Mouse (Mus musculus): ENCODE measurements around the gene Gm10644.
"Not testable (repeated sequence)": the region's sequence is repeated elsewhere in the genome, so short reads cannot be mapped to it uniquely, and the experiment has no call there.

Gene Gm10644

DNA sequence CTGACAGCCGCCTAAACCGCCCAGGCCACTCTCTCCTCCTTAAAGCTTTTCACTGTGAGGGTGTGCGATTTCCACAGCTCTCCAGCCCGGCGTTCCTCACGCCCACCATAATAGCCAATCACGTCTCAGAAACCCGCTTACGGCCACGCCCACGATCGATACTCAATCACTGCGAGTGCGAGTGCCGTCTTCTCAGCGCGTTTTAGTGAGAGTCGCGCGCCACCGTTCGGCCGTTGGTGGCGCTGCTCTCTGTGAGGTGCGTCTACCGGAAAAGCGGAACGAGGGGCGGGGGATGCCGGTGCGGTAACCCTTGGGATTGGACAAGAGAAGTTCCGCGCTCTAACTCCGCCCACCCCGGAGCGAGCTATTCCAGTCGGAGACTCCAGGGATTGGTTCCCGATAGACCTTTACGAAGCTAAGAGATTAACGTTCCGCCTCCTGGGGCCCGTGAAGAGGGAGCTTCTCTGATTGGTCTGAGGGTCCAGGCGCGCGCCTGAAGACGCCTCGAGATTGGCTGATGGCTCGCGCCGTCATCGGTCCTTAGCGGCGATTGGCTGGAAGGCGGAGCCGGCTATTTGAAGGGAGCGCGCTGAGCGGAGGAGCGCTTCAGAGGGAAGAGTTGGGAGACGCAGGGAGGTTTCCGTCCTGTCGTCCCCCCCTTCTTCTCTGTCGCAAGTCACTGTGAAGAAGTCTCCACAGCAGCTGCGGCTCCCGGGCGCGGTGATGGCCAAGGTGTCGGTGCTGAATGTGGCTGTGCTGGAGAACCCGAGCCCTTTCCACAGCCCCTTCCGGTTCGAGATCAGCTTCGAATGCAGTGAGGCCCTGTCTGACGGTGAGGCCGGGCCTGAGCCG is at the start of gene Gm10644, which contains the start of gene Asf1b:
Gene Gm10644, minus strand, starts transcription at position 100 of the 852 bp plus-strand sequence.
Gene Asf1b, plus strand, starts transcription at position 402 of the 852 bp plus-strand sequence.
- DNase-seq (ENCODE audit: low spot score in 2 of 2): peak; percentile 90 to 91

DNA sequence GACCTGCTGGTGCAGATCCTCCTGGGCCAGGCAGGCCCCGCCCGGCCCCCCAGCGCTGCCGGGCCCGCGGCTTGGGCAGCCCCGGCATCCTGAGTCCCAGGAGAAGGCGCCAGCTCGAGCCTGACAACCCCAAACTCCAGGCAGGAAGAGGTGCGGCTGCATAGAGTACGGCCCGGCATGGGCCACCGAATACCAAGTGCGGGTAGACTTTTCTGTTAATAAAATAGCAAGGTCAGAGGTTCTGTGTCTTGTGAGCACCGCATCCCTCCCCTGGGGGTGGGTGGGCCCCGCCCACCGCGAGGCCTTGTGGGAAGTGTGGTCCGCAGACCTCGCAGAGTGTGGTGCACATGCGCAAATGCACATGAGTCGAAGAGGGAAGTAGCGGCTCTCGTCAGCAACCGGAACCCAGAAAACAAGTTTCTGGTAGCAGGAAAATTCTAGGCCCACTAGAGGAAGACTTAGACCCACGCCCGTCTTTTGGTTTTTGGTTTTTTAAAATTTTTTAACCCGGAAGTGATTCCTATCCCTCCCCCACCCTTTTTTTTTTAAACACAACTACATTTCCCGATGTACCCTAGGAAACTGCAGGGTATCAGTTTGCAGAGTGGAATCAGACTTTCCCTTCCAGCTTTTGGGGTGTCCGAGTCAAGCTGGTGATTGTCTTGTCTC is 49.7 kb upstream of the Gm10644 start:
- peak; percentile 87 to 92 for DNase-seq (ENCODE audit: low spot score in 2 of 2)

DNA sequence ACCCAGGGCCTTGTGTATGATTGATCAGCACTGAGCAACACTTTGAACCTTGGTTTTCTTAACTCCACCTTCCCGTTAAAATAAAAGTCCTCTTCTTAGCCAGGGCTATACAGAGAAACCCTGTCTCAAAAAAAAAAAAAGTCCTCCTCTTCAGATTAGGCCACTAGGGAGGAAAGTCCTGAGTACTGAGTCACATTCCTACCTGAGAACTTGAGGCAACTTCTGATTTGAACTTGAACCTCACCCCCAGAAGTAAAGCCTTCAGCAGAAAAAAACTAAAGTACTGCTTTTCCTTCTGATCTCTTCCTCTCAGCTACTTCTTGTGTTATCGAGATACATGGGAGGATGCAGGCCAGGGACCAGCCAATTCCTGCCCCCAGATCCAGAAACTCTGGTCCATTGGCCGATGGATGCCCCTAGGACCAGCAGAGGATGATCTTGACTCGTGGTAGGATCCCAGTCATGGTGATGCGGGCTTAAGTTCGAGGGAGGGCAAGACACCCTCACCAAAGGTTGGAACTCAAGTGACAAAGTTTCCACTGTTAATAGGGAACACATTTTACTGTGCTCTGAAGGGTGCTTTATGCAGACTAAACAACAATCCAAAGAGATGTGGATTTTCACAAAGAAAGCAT is 48.7 kb upstream of the Gm10644 start:
- no peak for DNase-seq (ENCODE audit: low spot score in 2 of 2)

GRCm38 (mm10) chr8:84002957-84003611 is 48.1 kb upstream of the Gm10644 start:
- no peak for DNase-seq (ENCODE audit: low spot score in 2 of 2)

DNA sequence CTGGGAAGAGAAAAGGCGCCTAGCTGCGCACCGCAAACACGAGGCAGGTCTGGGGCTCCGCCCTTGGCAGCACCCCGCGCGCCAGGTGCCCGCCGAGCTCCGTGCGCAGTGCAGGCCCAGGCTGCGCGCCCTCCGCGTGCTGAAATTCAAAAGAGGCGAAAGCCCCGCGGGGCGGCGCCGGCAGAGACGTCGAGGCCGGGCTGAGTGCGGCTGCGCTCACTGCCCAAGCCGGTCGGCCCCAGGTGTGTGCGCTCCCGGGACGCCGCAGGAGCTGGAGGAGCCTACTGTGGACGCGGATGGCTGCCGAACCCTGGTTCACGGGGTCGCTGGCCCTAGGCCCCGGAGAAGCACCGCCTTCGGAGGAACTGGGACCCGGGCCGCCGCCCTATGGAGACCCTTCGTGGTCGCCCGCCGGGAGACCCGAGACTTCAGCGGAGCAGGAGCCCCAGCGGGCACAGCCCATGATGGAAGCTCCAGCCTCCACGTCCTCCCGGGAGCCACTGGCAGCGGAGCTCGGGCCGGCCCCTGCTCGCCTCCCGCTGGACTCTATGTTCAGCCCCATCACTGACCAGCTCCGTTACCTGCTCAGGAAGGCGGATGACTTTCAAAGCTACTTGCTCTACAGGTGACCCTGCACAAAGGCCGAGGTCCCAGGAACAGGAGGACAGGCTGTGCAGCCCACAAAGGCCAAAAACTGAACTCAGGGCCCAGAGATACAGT is 46.4 kb upstream of the Gm10644 start, which contains the start of gene 1700067K01Rik:
Gene 1700067K01Rik, plus strand, starts transcription at position 222 of the 720 bp plus-strand sequence.
- no peak for DNase-seq (ENCODE audit: low spot score in 2 of 2)

- no peak for DNase-seq (ENCODE audit: low spot score in 2 of 2)
Measured at GRCm38 (mm10) chr8:83999825-84000224, 44.8 kb upstream of the Gm10644 start.

DNA sequence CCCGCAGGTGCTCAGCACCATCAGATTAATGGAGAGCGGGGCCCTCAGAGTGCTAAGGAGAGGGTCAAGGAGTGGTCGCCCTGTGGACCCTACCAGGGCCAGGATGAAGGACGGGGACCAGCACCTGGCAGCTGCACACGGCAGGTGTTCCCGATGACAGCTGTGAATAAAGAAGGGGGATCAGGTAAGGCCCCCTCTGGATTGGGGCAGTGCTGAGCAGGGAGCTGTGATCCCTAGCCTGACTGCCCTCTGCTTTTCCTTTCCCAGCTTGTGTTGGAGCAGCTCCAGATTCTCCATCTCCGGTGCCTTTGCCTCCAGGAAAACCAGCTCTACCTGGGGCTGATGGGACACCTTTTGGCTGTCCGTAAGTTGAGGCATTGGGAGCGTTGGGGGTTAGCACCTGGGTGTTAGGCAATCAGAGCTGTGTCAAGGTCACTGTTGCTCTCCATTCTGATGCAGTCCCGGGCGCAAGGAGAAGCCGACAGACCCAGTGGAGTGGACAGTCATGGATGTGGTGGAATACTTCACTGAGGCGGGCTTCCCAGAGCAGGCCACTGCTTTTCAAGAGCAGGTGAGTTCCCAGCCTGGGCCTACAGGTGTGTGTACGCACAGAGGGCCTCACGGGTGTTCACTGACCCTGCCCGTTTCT is 44.2 kb upstream of the Gm10644 start:
- DNase-seq (ENCODE audit: low spot score in 2 of 2): no peak

DNA sequence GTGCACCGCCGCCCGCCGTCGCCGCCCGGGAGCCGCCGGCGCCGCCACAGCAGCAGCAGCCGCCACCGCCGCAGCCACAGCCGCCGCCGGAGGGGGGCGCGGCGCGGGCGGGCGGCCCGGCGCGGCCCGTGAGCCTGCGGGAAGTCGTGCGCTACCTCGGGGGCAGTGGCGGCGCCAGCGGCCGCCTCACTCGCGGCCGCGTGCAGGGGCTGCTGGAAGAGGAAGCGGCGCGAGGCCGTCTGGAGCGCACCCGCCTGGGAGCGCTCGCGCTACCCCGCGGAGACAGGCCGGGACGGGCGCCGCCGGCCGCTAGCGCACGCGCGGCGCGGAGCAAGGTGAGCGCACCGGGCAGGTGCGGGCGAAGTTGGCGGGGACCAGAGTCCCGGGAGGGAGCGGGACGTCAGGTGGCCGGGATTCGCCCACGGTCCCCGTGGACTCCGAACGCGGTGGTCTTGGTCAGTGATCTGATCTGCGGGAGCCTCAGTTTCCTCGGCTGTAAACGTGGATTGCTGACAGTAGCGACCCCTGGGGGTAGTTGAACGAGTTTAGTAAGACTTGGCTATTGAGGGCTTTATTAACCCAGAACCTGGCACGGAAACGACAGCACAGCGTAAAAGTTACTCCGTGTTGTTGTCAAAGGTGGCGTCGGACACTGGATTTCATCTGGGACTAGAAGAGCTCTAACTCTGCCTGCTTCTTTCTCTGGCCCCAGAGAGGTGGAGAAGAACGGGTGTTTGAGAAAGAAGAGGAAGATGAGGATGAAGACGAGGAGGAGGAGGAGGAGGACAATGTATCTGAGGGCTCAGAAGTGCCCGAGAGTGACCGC is 43.4 kb upstream of the Gm10644 start:
- DNase-seq (ENCODE audit: low spot score in 2 of 2): peak; percentile 41 to 59

DNA sequence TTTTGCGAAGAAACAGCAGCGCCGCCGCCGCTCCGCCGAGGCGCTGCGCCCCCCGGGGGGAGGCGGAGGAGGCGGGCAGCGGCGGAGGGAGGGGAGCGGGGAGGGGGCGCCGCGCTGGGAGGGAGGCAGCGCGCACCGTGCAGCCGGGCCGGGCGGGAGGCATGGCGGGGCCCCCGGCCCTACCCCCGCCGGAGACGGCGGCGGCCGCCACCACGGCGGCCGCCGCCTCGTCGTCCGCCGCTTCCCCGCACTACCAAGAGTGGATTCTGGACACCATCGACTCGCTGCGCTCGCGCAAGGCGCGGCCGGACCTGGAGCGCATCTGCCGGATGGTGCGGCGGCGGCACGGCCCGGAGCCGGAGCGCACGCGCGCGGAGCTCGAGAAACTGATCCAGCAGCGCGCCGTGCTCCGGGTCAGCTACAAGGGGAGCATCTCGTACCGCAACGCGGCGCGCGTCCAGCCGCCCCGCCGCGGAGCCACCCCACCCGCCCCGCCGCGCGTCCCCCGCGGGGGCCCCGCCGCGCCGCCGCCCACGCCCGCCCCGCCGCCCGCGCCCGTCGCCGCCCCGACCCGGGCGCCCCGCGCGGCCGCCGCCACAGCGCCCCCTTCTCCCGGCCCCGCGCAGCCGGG is 42.6 kb upstream of the Gm10644 start, which contains the start of gene Samd1:
Gene Samd1, plus strand, starts transcription at position 162 of the 631 bp plus-strand sequence.
- DNase-seq (ENCODE audit: low spot score in 2 of 2): peak; percentile 46 to 48

- peak; percentile 73 to 74 for DNase-seq (ENCODE audit: low spot score in 2 of 2)
Measured at GRCm38 (mm10) chr8:83996567-83997505, 41.8 kb upstream of the Gm10644 start.

DNA sequence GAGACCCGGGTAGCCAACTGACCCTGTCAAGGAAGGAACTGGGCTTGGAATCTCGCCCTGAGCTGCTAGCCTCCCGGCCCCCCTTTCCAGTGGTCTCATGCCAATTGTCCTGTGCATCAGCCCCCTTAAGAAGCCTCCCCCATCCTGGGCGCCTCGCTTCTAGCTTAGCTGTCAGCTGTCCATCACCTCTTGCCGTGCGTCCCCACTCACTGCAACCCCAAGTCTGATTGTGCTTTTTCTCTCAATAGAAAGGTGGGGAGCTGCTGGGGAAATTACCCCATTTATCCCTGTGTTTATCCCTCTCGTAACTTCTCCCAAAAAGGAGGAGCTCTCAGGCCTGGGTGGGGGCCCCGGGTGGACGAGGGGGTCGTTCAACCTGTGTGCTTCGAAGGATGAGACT is 41.0 kb upstream of the Gm10644 start:
- no peak for DNase-seq (ENCODE audit: low spot score in 2 of 2)

- DNase-seq (ENCODE audit: low spot score in 2 of 2): no peak
Measured at GRCm38 (mm10) chr8:83994030-83994429, 39.0 kb upstream of the Gm10644 start.

DNA sequence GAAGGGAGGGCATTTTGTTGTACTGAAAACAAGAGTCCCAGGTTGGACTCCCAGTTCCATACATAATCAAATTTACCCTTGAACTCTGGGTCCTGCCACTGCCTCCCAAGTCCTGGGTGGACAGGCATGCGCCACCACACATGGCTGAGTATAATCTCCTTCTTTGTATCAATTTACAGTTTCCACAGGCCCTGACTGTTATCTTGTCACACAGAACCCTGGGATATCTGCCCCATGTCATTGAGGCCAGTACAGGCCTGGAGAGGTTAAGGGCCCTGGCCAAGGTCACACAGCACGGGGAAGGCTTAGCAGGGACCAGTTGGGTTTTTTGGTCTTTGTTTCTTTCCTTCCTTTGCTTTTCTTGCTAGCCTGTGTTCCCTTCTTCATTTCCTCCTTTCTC is 37.5 kb upstream of the Gm10644 start:
- no peak for DNase-seq (ENCODE audit: low spot score in 2 of 2)

- no peak for DNase-seq (ENCODE audit: low spot score in 2 of 2)
Measured at GRCm38 (mm10) chr8:83990170-83990569, 35.2 kb upstream of the Gm10644 start.

- DNase-seq (ENCODE audit: low spot score in 2 of 2): no peak
Measured at GRCm38 (mm10) chr8:83989243-83989642, 34.2 kb upstream of the Gm10644 start.

DNA sequence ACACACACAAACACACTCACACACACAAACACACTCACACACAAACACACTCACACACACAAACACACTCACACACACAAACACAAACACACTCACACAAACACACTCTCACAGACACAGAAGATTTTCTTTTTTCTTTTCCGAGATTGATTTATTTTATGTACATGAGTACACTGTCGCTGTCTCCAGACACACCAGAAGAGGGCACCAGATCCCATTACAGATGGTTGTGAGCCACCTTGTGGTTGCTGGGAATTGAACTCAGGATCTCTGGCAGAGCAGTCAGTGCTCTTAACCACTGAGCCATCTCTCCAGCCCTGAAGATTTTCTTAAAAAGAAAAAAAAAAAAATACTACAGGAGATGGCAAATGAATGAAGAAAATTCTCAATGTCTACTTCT is 28.2 kb upstream of the Gm10644 start:
- not testable (repeated sequence) for DNase-seq (ENCODE audit: low spot score in 2 of 2)

DNA sequence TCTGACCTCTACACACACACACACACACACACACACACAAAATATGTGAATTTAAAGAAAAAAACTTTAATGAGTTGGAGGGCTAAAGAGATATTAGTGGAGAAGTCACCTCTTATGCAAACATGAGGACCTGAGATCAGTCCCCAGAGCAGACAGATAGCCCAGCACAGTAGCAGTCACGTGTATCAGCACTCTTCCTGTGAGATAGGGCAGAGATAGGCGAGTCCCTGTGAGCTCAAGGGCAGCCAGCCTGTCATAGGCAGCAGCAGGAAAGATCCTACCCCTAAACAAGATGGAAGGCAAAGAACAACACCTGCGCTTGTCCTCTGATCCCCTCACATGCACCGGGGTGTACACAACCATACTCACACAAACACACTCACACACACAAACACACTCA is 27.4 kb upstream of the Gm10644 start:
- no peak for DNase-seq (ENCODE audit: low spot score in 2 of 2)

DNA sequence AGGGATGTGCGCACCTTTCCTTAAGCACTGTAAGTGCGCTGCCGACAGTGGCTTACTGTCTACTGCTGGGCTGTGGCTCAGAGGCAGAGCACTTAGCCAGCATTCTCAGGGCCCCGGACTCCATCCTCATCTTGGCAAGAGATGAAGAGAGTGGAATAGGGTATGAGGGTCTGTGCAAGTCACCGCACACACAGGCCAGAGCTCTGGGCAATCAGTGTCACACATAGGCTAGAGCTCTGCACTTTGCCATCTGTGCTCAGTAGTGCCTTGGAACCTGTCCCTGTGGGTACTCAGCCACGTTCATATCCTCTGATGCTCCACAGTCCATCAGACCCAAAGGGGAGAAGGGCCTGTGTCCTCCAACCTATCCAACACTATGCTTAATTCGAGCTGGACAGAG is 26.5 kb upstream of the Gm10644 start:
- no peak for DNase-seq (ENCODE audit: low spot score in 2 of 2)

Measured in spleen, postnatal 14 days (tissue).